11 mouse cellular contexts compared by ENCODE assay signal in the genomic region with DNA sequence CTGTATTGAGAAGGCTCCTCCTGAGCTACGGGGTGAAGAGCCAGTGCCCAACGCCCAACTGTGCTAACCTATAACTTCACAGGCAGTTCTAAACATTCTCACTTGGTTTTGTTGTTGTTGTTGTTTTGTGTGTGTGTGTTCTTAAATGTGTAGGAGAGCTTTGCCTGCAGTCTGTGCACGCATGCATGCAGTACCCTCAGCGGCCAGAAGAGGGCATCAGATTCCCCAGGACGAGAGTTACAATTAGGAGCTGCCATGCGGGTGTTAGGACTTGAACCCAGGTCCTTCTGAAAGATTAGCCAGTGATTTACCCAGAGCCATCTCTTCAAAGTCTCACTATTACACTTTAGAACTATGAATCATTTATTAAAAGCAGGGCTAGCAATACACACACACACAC. TPM values are rescaled to one million over a fixed set of nuclear protein-coding genes. Genes with fewer than 3 reads are reported as not detected.
DNase-seq lines count a peak whose midpoint lies in the region; ATAC-seq and TF ChIP-seq lines count a peak whose summit lies in the region.
"Had no signal": no experiment of that assay in that cellular context is flagged by ENCODE, and none has a peak within 500 bp of the region (broad histone marks: within the 10 kb centered on the region; RNA-seq: fewer than 3 reads in every experiment).

No protein-coding gene starts in this region.

- no peak overlapping the region for H3K9ac ChIP-seq in limb, embryonic 11.5 days (ENCODE audit: low read length)
- H3K9ac ChIP-seq: forebrain, embryonic 13.5 days; limb, embryonic 12.5 days had no signal

- H3K4me3 ChIP-seq in limb, embryonic 11.5 days (ENCODE audit: low read depth, low read length): no peak overlapping the region
- H3K4me3 ChIP-seq in limb, embryonic 10.5 days: no peak overlapping the region
- H3K4me3 ChIP-seq in bone marrow, adult 2 months (replicated peaks; ENCODE audit: control insufficient read depth, low read depth, low read length): no peak overlapping the region
- H3K4me3 ChIP-seq: forebrain, embryonic 13.5 days; limb, embryonic 12.5 days had no signal

- H3K9me3 ChIP-seq in limb, embryonic 11.5 days (ENCODE audit: control insufficient read depth, low read length): no peaks in the 10 kb centered on the region
- H3K9me3 ChIP-seq in limb, embryonic 10.5 days (replicated peaks): no peaks in the 10 kb centered on the region
- H3K9me3 ChIP-seq: forebrain, embryonic 13.5 days; limb, embryonic 12.5 days had no signal

- peak; percentile 28 to 64 for DNase-seq in adrenal gland, adult (ENCODE audit: inconsistent age in 2 of 2, low spot score in 1 of 2)
- no peak for DNase-seq in adrenal gland, postnatal 4 days (ENCODE audit: low spot score in 2 of 2)
- DNase-seq in limb, embryonic 11.5 days (ENCODE audit: low spot score): peak; percentile 54
- no peak for DNase-seq in limb, embryonic 10.5 days (ENCODE audit: low spot score)
- DNase-seq in spleen, postnatal 4 days (ENCODE audit: low spot score in 2 of 2): peak; percentile 33 to 80
- no peak for DNase-seq in embryo, embryonic 9.5 days (ENCODE audit: extremely low spot score)
- DNase-seq in frontal cortex, postnatal 36 days (ENCODE audit: low spot score in 2 of 2): no peak
- DNase-seq: cerebellum, adult 8-10 months had no signal

- TF ChIP-seq POLR2A in bone marrow, adult 2 months (IDR thresholded peaks at IDR 0.05; ENCODE audit: borderline replicate concordance, control insufficient read depth, low read depth, low read length): no peak

- H3K36me3 ChIP-seq in limb, embryonic 11.5 days (ENCODE audit: control insufficient read depth, insufficient read depth, low read length): no peaks in the 10 kb centered on the region
- H3K36me3 ChIP-seq in limb, embryonic 10.5 days: peaks cover 13% of the 10 kb centered on the region

- H3K4me1 ChIP-seq in limb, embryonic 11.5 days (ENCODE audit: control insufficient read depth, insufficient read depth, low read length): peaks cover 6% of the 10 kb centered on the region; the same call in 1 of the 2 replicates
- H3K4me1 ChIP-seq in limb, embryonic 10.5 days: peaks cover 23% of the 10 kb centered on the region
- H3K4me1 ChIP-seq in bone marrow, adult 2 months (ENCODE audit: control insufficient read depth, insufficient read depth, low read length): no peaks in the 10 kb centered on the region

- H3K27me3 ChIP-seq in limb, embryonic 11.5 days (ENCODE audit: control insufficient read depth, insufficient read depth, low read length): no peaks in the 10 kb centered on the region
- H3K27me3 ChIP-seq in limb, embryonic 10.5 days (ENCODE audit: low read depth, poor library complexity, severe bottlenecking): no peaks in the 10 kb centered on the region
- H3K27me3 ChIP-seq: forebrain, embryonic 13.5 days; limb, embryonic 12.5 days had no signal

- 82% methylated on average over 6 of the region's 6 CpGs for WGBS in limb, embryonic 11.5 days
- WGBS in limb, embryonic 10.5 days: 78% methylated on average over 6 of the region's 6 CpGs
- 70% methylated on average over 6 of the region's 6 CpGs for WGBS in bone marrow, adult 2 months

- H3K27ac ChIP-seq in limb, embryonic 11.5 days (replicated peaks; ENCODE audit: low read depth, low read length): no peak overlapping the region
- H3K27ac ChIP-seq in limb, embryonic 10.5 days: no peak overlapping the region
- H3K27ac ChIP-seq in bone marrow, adult 2 months (ENCODE audit: control insufficient read depth, insufficient read depth, low read depth, low read length, poor library complexity): no peak overlapping the region
- H3K27ac ChIP-seq: forebrain, embryonic 13.5 days; limb, embryonic 12.5 days had no signal

- TF ChIP-seq CTCF in bone marrow, adult 2 months (IDR thresholded peaks at IDR 0.05; ENCODE audit: control insufficient read depth, insufficient read depth, low read length): peak; percentile 70

- no peak for ATAC-seq in limb, embryonic 11.5 days (ENCODE audit: insufficient number of reproducible peaks, low FRiP score, low TSS enrichment, low read depth)
- ATAC-seq: forebrain, embryonic 13.5 days had no signal

- H3K4me2 ChIP-seq in limb, embryonic 11.5 days (ENCODE audit: low read depth, severe bottlenecking): no peak overlapping the region
- H3K4me2 ChIP-seq: forebrain, embryonic 13.5 days; limb, embryonic 12.5 days had no signal

RNA-seq across cellular contexts. Expression of gene Wwc2, which starts 12.0 kb away (rescaled TPM):
- total RNA-seq in adrenal gland, postnatal 4 days (2021): 10 to 100 TPM; 30.8 to 35.5 TPM
- polyA plus RNA-seq in limb, embryonic 11.5 days (2014; fragmentation: Nextera tagmentation; extraction: Ambion mirVana): 11.6 and 13.8 TPM in 2 replicates
- polyA plus RNA-seq in limb, embryonic 10.5 days (2016; fragmentation: Nextera tagmentation; extraction: Ambion mirVana): 9.7 and 11.7 TPM in 2 replicates
- polyA plus RNA-seq in bone marrow, adult 2 months (2011; ENCODE audit: insufficient read depth, insufficient read length, low replicate concordance, missing spikeins): 0.97 and 2.3 TPM in 2 replicates

Comparison
In these comparisons a context has a peak if more than half of its experiments do, and no peak if none do; other contexts are left out.
1. DNase-seq: peak in adrenal gland, adult (2 of 2), limb, embryonic 11.5 days (single experiment) and spleen, postnatal 4 days (2 of 2); none in adrenal gland, postnatal 4 days (0 of 2), limb, embryonic 10.5 days (single experiment), embryo, embryonic 9.5 days (single experiment) and frontal cortex, postnatal 36 days (0 of 2).